Mouse (Mus musculus) cerebellum, adult 2 months (tissue): ENCODE results near the gene Gas2l2.

Source experiments
- CTCF ChIP-seq: fragments of 200-500 bp; IDR thresholded peaks from 2 replicates; pipeline ENCODE4 v1.5.1; 2011; ENCODE audit warnings: low read depth, mild to moderate bottlenecking, control low read depth, low read length, moderate library complexity, borderline replicate concordance; ENCODE audit not compliant: insufficient read depth
- POLR2A ChIP-seq: fragments of 200-500 bp; IDR thresholded peaks from 2 replicates; pipeline ENCODE4 v1.6.1; 2011; ENCODE audit warnings: low read length, control low read depth, borderline replicate concordance; ENCODE audit not compliant: insufficient read depth

DNA sequence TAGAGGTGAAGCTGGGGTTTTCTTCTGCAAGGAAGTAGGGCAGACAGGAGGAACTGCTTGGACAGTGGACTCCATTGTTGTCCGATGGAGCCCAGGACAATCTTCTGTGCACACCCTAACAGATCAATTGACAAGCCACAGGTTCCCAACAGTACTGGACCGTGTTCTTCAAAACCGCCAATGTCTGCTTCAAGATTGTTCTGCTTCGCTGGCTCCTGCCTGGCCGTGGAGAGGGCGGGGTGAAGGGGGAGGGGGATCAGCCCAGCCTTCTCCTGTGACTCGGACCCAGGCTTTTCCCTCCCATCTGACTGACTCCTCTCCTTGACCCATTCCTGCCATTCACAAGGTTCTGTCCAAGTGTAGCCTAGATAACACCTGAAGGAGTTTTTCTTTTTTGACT is 28.0 kb upstream of the Gas2l2 start:
- TF ChIP-seq CTCF (no peak), POLR2A (no peak)
